Mouse (Mus musculus) hindbrain, embryonic 10.5 days (tissue): Measurements from ENCODE around the gene Slc27a1. TPM values are rescaled to one million over a fixed set of nuclear protein-coding genes. Genes with fewer than 3 reads are reported as not detected.
A peak's percentile ranks its signal among the peaks of the same experiment; 100 is the strongest.

ENCODE experiments used
- DNase-seq: peaks from one replicate; pipeline ENCODE4 v3.0.0-alpha.2; 2017; ENCODE audit warnings: low spot score
- H3K27ac ChIP-seq: fragments of 300-500 bp; sonication (generic); 2 replicates; pipeline ENCODE4 v1.5.1; 2016; ENCODE audit warnings: mild to moderate bottlenecking, moderate library complexity
- H3K27me3 ChIP-seq: fragments of 300-500 bp; sonication (generic); 2 replicates; pipeline ENCODE4 v1.6.1; 2016; ENCODE audit warnings: mild to moderate bottlenecking; ENCODE audit not compliant: poor library complexity, insufficient read depth, severe bottlenecking
- H3K36me3 ChIP-seq: fragments of 300-500 bp; sonication (generic); 2 replicates; pipeline ENCODE4 v1.6.1; 2016; ENCODE audit warnings: mild to moderate bottlenecking, moderate library complexity
- H3K4me1 ChIP-seq: fragments of 300-500 bp; sonication (generic); replicated peaks from 2 replicates; pipeline ENCODE4 v1.6.1; 2016; ENCODE audit warnings: mild to moderate bottlenecking
- H3K4me3 ChIP-seq: fragments of 300-500 bp; sonication (generic); 2 replicates; pipeline ENCODE4 v1.5.1; 2016; ENCODE audit warnings: mild to moderate bottlenecking, moderate library complexity
- H3K9me3 ChIP-seq: fragments of 300-500 bp; sonication (generic); 2 replicates; pipeline ENCODE4 v1.6.1; 2016; ENCODE audit warnings: mild to moderate bottlenecking, moderate library complexity
- WGBS: fragments of 180-500 bp; shearing (Covaris S2); methylation state at CpG from one replicate; pipeline ENCODE4 v1.1.7; 2016; 5-methylcytosine and 5-hydroxymethylcytosine counted together
- polyA plus RNA-seq: library from polyadenylated mRNA; unstranded; fragments of >200 nt; fragmentation: Nextera tagmentation; extraction: Ambion mirVana; gene quantifications from 2 replicates; pipeline ENCODE4 v1.2.1, GENCODE M21; 2016

The Slc27a1 gene
- polyA plus RNA-seq, 1 experiment from 2014 or later: 28.9 TPM

GRCm38 (mm10) chr8:71574426-71574825, 5.7 kb downstream of the Slc27a1 start:
- H3K4me3 ChIP-seq: no peak overlapping the region

DNA sequence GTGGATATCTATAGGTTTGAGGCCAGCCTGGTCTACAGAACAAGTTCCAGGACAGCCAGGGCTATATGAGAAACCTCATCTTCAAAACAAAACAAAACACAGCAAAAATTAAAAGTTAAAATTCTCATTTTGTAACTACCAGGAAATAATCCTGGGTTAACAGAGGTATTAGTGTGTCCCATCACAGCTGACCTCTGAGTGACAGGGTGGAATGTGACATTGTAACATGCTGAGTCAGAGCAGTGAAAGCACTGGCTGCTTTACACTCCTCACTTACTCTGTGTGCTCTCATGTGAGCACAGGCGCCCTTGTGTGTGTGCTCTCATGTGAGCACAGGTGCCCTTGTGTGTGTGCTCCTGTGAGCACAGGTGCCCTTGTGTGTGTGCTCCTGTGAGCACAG, 6.3 kb downstream of the Slc27a1 start:
- no peak for DNase-seq
- Histone ChIP-seq H3K36me3 (no peaks in the 10 kb centered on the region), H3K4me3 (no peak overlapping the region), H3K9me3 (no peaks in the 10 kb centered on the region), H3K27ac (no peak overlapping the region), H3K4me1 (peaks cover 23% of the 10 kb centered on the region), H3K27me3 (peaks cover 13% of the 10 kb centered on the region)
- 69% methylated on average over 1 of the region's 1 CpGs for WGBS

More at GRCm38 (mm10) chr8:71574426-71574825, 5.7 kb downstream of the Slc27a1 start:
- H3K27ac ChIP-seq: no peak overlapping the region
- 85% methylated on average over 7 of the region's 7 CpGs for WGBS
- DNase-seq: no peak
- H3K27me3 ChIP-seq: peaks cover 11% of the 10 kb centered on the region
- peaks cover 28% of the 10 kb centered on the region for H3K4me1 ChIP-seq
- no peaks in the 10 kb centered on the region for H3K36me3 ChIP-seq
- H3K9me3 ChIP-seq: no peaks in the 10 kb centered on the region

GRCm38 (mm10) chr8:71577856-71578387, 9.2 kb downstream of the Slc27a1 start:
- H3K36me3 ChIP-seq: peaks cover 15% of the 10 kb centered on the region
- H3K4me3 ChIP-seq: no peak overlapping the region
- H3K27ac ChIP-seq: no peak overlapping the region
- H3K9me3 ChIP-seq: no peaks in the 10 kb centered on the region
- peaks cover 24% of the 10 kb centered on the region for H3K27me3 ChIP-seq
- 73% methylated on average over 4 of the region's 4 CpGs for WGBS
- DNase-seq: no peak
- H3K4me1 ChIP-seq: peaks cover 6% of the 10 kb centered on the region

DNA sequence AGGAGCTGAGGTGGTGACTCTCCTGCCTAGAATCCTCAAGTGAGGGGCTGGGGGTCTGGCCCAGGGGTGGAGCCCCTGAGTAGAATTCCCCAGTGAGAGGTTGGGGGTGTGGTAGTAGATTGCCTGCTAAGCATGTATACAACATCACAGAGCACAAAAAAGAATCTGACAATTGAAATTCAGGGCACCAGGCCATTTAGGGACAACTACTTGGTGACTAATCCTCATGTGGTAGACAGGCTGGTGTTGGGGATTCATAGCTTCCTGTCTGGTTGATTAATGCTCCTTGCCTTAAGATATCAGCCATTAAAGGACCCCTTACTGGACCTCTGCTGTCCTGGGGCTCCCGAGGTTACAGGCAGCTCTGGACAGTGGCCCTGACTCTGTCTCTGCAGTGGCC, 10.3 kb downstream of the Slc27a1 start:
- 63% methylated on average over 1 of the region's 1 CpGs for WGBS
- Histone ChIP-seq H3K36me3 (peaks cover 21% of the 10 kb centered on the region), H3K27me3 (peaks cover 27% of the 10 kb centered on the region), H3K9me3 (no peaks in the 10 kb centered on the region), H3K4me1 (peaks cover 5% of the 10 kb centered on the region; the same call in 1 of the 2 replicates), H3K4me3 (no peak overlapping the region), H3K27ac (no peak overlapping the region)
- no peak for DNase-seq

GRCm38 (mm10) chr8:71579476-71579875, 10.8 kb downstream of the Slc27a1 start:
- H3K9me3 ChIP-seq: no peaks in the 10 kb centered on the region
- WGBS: 88% methylated on average over 14 of the region's 14 CpGs
- peaks cover 5% of the 10 kb centered on the region; the same call in 1 of the 2 replicates for H3K4me1 ChIP-seq
- H3K27me3 ChIP-seq: peaks cover 31% of the 10 kb centered on the region
- DNase-seq: no peak
- H3K27ac ChIP-seq: no peak overlapping the region
- peaks cover 26% of the 10 kb centered on the region for H3K36me3 ChIP-seq
- H3K4me3 ChIP-seq: no peak overlapping the region

DNA sequence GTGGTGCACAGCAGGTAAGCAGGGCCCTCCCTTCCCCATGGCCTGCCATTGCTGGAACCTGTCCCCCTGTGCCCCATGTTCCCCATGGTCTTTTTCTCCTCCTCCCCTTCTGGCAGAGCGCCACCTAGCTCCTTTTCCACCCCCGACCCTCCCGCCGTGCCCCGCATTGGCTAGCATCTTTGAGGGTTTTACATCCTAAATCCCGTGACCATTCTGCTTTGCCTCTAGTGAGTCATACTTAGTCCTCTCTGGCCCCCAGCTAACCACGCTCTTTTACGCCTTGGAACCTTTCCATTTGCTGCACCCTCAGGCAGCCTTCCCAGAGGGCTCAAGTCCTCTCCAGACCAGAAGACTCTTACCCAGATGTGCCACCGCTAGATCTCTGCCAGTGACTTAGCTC, 11.5 kb downstream of the Slc27a1 start:
- Histone ChIP-seq H3K9me3 (no peaks in the 10 kb centered on the region), H3K27me3 (peaks cover 31% of the 10 kb centered on the region), H3K4me1 (peaks cover 5% of the 10 kb centered on the region; the same call in 1 of the 2 replicates), H3K36me3 (peaks cover 33% of the 10 kb centered on the region), H3K27ac (no peak overlapping the region), H3K4me3 (no peak overlapping the region)
- DNase-seq: no peak
- 26% methylated on average over 9 of the region's 9 CpGs for WGBS

- H3K9me3 ChIP-seq: no peaks in the 10 kb centered on the region
- H3K36me3 ChIP-seq: peaks cover 38% of the 10 kb centered on the region
- H3K27me3 ChIP-seq: peaks cover 19% of the 10 kb centered on the region
- H3K4me1 ChIP-seq: peaks cover 12% of the 10 kb centered on the region
- H3K27ac ChIP-seq: no peak overlapping the region
- no peak overlapping the region for H3K4me3 ChIP-seq
- WGBS: 78% methylated on average over 2 of the region's 2 CpGs
- peak; percentile 36 for DNase-seq
These were observed 18.2 kb downstream of the Slc27a1 start for GRCm38 (mm10) chr8:71586891-71587290.

GRCm38 (mm10) chr8:71588762-71589161, 20.1 kb downstream of the Slc27a1 start:
- WGBS: 67% methylated on average over 3 of the region's 3 CpGs

GRCm38 (mm10) chr8:71591017-71591416, 22.3 kb downstream of the Slc27a1 start:
- Histone ChIP-seq H3K4me1 (peaks cover 50% of the 10 kb centered on the region), H3K27ac (peak overlapping the region; percentile 99; the same call in 1 of the 2 replicates), H3K36me3 (peaks cover 30% of the 10 kb centered on the region), H3K27me3 (peaks cover 12% of the 10 kb centered on the region), H3K4me3 (peak overlapping the region; percentile 91), H3K9me3 (no peaks in the 10 kb centered on the region)
- no peak for DNase-seq
- 26% methylated on average over 5 of the region's 5 CpGs for WGBS

More at GRCm38 (mm10) chr8:71588762-71589161, 20.1 kb downstream of the Slc27a1 start:
- H3K4me3 ChIP-seq: no peak overlapping the region
- H3K36me3 ChIP-seq: peaks cover 37% of the 10 kb centered on the region
- H3K9me3 ChIP-seq: no peaks in the 10 kb centered on the region
- no peak overlapping the region for H3K27ac ChIP-seq
- H3K4me1 ChIP-seq: peaks cover 31% of the 10 kb centered on the region
- H3K27me3 ChIP-seq: peaks cover 18% of the 10 kb centered on the region
- DNase-seq: no peak

DNA sequence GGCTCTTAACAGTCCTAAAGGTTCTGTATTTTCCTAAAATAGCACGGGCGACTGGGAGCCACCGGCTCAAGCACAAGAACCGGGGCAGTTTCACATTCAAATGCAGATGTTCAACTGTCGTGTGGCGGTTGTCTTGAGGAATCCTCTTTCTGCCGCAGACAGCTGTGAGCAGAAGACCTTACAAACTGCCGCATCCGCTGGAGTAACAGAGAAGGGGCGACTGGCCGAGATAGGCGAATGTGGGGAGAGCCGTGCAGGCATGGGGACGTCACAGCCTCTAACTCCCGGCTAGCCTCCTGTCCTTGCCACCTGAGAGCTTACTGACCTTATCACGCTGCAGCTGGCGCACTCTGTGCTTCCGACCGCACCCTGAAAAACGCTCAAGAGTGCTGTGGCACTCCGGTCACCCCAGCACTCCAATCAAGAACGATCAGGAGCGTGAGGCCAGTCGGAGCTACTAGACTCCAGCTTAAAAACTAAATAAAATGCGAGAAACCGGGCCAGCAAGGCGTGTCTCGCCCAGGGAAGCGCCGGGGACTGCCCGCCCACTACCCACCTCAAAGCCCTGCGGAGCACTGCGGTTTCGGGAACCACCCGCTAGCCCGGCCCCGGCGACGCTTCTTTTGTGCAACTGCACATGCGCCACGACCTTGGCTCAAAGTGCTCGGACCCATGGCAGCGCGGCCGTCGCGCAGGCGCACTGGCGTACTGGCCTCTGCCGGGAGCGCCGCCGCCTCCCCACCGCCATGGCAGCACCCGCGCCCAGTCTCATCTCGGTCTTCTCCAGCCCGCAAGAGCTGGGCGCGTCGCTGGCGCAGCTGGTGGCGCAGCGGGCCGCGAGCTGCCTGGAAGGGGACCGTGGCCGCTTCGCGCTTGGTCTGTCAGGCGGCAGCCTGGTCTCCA, 23.0 kb downstream of the Slc27a1 start, which contains the start of gene Pgls:
TSS of gene Pgls (plus strand) at position 706 of the 903 bp plus-strand sequence.
- under 1% methylated on average over 71 of the region's 71 CpGs for WGBS
- peaks cover 51% of the 10 kb centered on the region for H3K4me1 ChIP-seq
- peak within 1 kb of the TSS; percentile 91 for H3K4me3 ChIP-seq
- peak; percentile 96 for DNase-seq
- H3K27me3 ChIP-seq: peaks cover 12% of the 10 kb centered on the region
- H3K9me3 ChIP-seq: no peaks in the 10 kb centered on the region
- H3K27ac ChIP-seq: peak within 1 kb of the TSS; percentile 99
- peaks cover 25% of the 10 kb centered on the region for H3K36me3 ChIP-seq

DNA sequence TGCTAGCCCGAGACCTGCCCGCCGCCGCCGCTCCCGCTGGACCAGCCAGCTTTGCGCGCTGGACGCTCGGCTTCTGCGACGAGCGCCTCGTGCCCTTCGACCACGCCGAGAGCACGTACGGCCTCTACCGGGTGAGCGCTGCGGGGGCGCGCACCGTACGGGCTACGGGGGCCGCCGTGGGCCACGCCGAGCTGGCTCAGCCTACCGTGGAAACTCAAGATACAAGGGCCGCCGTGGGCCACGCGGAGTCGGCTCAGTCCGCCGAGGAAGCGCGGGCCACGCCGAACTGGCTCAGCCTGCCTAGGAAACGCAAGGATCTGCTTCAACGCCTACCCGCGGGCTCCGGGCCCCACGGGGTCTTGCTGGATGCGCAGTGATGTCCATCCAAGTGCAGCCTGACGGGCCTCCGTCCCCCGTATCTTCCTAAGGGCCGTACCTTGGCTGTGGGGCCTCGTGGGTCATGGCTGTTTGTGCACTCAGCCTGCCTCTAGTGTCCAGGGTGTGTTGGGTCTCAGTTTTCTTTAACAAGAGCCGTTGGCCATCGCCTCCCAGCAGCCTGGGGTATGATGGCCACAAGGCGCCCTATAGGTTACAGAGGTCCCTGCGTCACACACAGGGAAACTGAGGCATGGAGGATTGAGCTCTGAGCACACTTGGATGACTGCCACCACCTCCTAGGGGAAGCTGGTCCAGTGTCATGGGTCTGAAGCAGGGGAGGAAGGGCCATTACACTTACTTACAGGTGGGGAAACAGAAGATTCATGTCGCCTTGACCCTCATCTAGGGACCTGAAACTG, 23.9 kb downstream of the Slc27a1 start:
- H3K27me3 ChIP-seq: peaks cover 12% of the 10 kb centered on the region
- peaks cover 19% of the 10 kb centered on the region for H3K36me3 ChIP-seq
- DNase-seq: no peak
- WGBS: 6% methylated on average over 60 of the region's 60 CpGs
- peak overlapping the region; percentile 99 for H3K27ac ChIP-seq
- H3K4me3 ChIP-seq: peak overlapping the region; percentile 91
- H3K9me3 ChIP-seq: no peaks in the 10 kb centered on the region
- H3K4me1 ChIP-seq: peaks cover 51% of the 10 kb centered on the region

- H3K4me3 ChIP-seq: peak overlapping the region; percentile 91
- H3K4me1 ChIP-seq: peaks cover 51% of the 10 kb centered on the region
- DNase-seq: no peak
- H3K9me3 ChIP-seq: no peaks in the 10 kb centered on the region
- 0 out of 2 replicates have a peak overlapping the region, but pooled peaks have one; percentile 99 for H3K27ac ChIP-seq
- WGBS: 93% methylated on average over 8 of the region's 8 CpGs
- peaks cover 12% of the 10 kb centered on the region for H3K27me3 ChIP-seq
- peaks cover 19% of the 10 kb centered on the region for H3K36me3 ChIP-seq
These were observed 25.1 kb downstream of the Slc27a1 start for GRCm38 (mm10) chr8:71593556-71594323.
